Mouse (Mus musculus) heart, postnatal 0 days (tissue): ENCODE measurements around the gene Mrps7. TPM values are rescaled to one million over a fixed set of nuclear protein-coding genes. Genes with fewer than 3 reads are reported as not detected.
A peak's percentile ranks its signal among the peaks of the same experiment; 100 is the strongest.

ENCODE experiments used
- ATAC-seq: fragments of 200-750 bp; cut with Nextera tagmentation; 2 replicates; pipeline ENCODE4 v1.8.0; 2017; ENCODE audit warnings: low read depth, moderate number of reproducible peaks, moderate library complexity; ENCODE audit not compliant: insufficient read depth
- DNase-seq: peaks from one replicate; pipeline ENCODE4 v3.0.0-alpha.2; 2016; ENCODE audit warnings: low spot score
- H3K27ac ChIP-seq: fragments of 300-500 bp; sonication (generic); 2 replicates; pipeline ENCODE4 v1.5.1; 2014; ENCODE audit warnings: low read depth, mild to moderate bottlenecking
- H3K27me3 ChIP-seq: fragments of 300-500 bp; sonication (generic); 2 replicates; pipeline ENCODE4 v1.6.1; 2014; ENCODE audit warnings: low read length, mixed read lengths; ENCODE audit not compliant: control insufficient read depth, insufficient read depth
- H3K36me3 ChIP-seq: fragments of 300-500 bp; sonication (generic); replicated peaks from 2 replicates; pipeline ENCODE4 v1.6.1; 2014; ENCODE audit warnings: low read length, mixed read lengths; ENCODE audit not compliant: control insufficient read depth, insufficient read depth
- H3K4me1 ChIP-seq: fragments of 300-500 bp; sonication (generic); 2 replicates; pipeline ENCODE4 v1.6.1; 2014; ENCODE audit warnings: antibody characterized with exemption; ENCODE audit not compliant: control insufficient read depth, insufficient read depth
- H3K4me2 ChIP-seq: fragments of 300-500 bp; sonication (generic); 2 replicates; pipeline ENCODE4 v1.6.1; 2014; ENCODE audit warnings: low read depth, mild to moderate bottlenecking, low read length, moderate library complexity
- H3K4me3 ChIP-seq: fragments of 300-500 bp; sonication (generic); 2 replicates; pipeline ENCODE4 v1.5.1; 2014; ENCODE audit warnings: low read depth, low read length
- H3K9ac ChIP-seq: fragments of 300-500 bp; sonication (generic); replicated peaks from 2 replicates; pipeline ENCODE4 v1.6.1; 2014; ENCODE audit warnings: low read depth, low read length, mixed read lengths
- H3K9me3 ChIP-seq: fragments of 300-500 bp; sonication (generic); replicated peaks from 2 replicates; pipeline ENCODE4 v1.6.1; 2016; ENCODE audit warnings: low read length; ENCODE audit not compliant: control insufficient read depth
- CTCF ChIP-seq: IDR thresholded peaks from 2 replicates; pipeline ENCODE4 v1.5.1; 2016; ENCODE audit warnings: antibody characterized with exemption, control low read depth, low read depth
- EP300 ChIP-seq: IDR thresholded peaks from 2 replicates; pipeline ENCODE4 v1.6.1; 2016; ENCODE audit warnings: antibody characterized with exemption, low read depth
- WGBS: fragments of 180-500 bp; shearing (Covaris S2); extraction: QIAGEN DNeasy Blood & Tissue Kit; methylation state at CpG from one replicate; pipeline ENCODE4 v1.1.7; 2014; 5-methylcytosine and 5-hydroxymethylcytosine counted together
- polyA plus RNA-seq: library from polyadenylated mRNA; unstranded; fragments of >200 nt; fragmentation: Nextera tagmentation; extraction: Ambion mirVana; gene quantifications from 2 replicates; pipeline ENCODE4 v1.2.1, GENCODE M21; 2015
- total RNA-seq: library from RNA; depleted of rRNA; stranded (reverse); fragments of >200 nt; gene quantifications from 2 replicates; pipeline ENCODE4 v1.2.3, GENCODE M21; 2014; ENCODE audit warnings: low replicate concordance

Gene Mrps7
- total and polyA plus RNA-seq, 2 experiments from 2014 or later = 56.7 to 86.4 TPM

DNA sequence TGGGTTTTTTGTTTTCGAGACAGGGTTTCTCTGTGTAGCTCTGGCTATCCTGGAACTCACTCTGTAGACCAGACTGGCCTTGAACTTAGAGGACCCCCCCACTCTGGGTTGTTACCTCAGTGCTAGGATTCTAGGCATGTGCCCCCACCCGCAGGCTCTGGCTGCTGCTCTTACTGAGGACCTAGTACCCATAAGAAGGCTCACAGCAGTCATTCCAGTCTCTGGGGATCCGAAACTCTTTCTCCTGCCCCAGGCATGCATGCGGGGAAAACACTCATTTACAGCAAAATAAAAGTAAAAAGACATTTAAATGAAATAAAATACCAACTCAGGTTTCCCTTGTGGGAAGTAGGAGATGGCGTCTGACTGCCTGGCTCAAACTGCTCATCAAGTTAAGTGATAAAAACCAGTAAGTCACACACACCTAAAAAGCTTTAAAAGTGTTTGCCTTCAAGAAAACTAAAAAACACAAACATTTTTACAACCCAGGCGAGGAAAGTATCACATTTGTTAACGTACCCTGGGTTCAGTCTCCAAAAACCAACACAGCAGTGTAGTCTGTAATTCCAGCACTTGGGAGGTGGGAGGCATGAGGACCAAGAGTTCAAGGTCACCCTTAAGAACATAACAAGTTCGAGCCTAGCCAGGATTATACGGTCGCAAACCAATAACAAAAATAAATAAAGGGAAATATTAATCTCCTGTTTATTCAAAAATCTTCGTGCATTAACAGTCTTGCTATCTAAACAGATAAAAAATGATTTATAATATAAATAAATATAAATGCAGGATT lies 23.3 kb downstream of the Mrps7 start:
- Histone ChIP-seq H3K4me1 (peaks cover 5% of the 10 kb centered on the region; the same call in 1 of the 2 replicates), H3K36me3 (peaks cover 19% of the 10 kb centered on the region), H3K9ac (peak overlapping the region; percentile 63), H3K27me3 (no peaks in the 10 kb centered on the region), H3K4me2 (peak overlapping the region; percentile 94), H3K27ac (peak overlapping the region; percentile 60), H3K9me3 (no peaks in the 10 kb centered on the region), H3K4me3 (peak overlapping the region; percentile 81)
- no peak for TF ChIP-seq CTCF
- TF ChIP-seq EP300 = no peak
- 50% methylated on average over 11 of the region's 11 CpGs for WGBS
- DNase-seq (no peak), ATAC-seq (no peak)

DNA sequence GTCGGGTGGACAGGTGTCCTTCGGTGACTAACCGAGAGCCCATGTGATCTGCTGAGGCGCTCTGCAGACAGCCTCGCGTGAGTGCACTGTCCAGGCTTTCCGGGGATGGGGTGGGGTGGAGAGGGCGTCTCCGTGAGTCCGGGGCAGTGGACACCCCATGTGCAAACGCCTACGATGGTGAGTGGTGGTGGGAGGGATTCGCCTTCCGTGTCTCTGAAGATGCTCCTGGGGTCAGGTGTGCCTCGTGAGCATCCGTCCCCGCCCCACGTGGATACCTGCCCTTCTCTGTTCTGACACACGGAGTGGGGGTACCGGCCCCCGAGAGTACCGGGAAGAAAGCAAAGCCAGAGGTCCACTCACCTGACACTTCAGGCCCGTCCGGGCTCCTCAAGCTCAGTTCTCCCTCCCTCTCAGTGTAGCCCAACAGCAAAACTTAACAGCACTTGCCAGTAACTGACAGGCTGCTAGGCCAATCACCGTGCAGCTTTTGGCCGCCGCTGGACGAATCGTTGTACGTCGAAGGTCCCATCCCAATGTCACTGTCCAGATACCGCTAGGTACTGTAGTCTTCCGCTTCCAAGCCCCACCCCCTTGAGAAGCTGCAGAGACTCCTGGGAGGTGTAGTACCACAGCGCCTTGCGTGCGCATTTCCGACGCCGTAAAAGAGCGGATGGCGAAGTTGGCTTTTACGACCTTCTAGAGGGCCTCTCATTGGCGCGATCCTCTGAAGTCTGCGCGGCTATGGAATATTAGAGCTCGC lies 24.2 kb downstream of the Mrps7 start, which contains the start of gene Slc25a19:
Gene Slc25a19 (minus strand): TSS at position 591 of the 760 bp plus-strand sequence.
- Histone ChIP-seq H3K9me3 (no peaks in the 10 kb centered on the region), H3K4me3 (peak within 1 kb of the TSS; percentile 81), H3K4me1 (peaks cover 5% of the 10 kb centered on the region; the same call in 1 of the 2 replicates), H3K36me3 (peaks cover 10% of the 10 kb centered on the region), H3K4me2 (peak within 1 kb of the TSS; percentile 94), H3K27ac (peak within 1 kb of the TSS; percentile 60), H3K9ac (peak within 1 kb of the TSS; percentile 63), H3K27me3 (no peaks in the 10 kb centered on the region)
- under 1% methylated on average over 47 of the region's 47 CpGs for WGBS
- ATAC-seq = peak; percentile 99
- TF ChIP-seq EP300 (0 out of 2 replicates have a peak, but pooled peaks have one; percentile 18), CTCF (no peak)
- peak; percentile 100 for DNase-seq

DNA sequence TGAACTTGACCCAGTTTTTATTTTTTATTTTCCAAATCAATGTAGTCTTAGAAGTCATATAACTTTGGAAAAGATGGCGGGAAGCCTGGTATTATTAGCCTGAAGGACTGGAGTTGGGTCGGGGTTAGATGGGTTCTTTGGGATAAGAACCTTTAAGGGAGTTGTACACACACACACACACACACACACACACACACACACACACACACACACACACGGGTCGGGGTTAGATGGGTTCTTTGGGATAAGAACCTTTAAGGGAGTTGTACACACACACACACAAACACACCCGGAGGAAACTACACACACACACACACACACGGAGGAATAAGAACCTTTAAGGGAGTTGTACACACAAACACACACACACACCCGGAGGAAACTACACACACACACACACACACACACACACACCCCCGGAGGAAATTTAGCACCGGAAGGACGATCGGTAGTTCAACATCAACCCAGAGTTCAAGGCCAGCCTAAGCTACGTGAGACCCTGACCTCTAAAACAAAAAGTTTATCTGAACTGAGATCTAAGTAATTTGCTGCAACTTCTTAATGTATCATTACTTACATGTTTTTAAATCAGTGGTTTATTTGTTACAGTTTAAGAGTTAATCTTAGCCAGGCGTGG lies 24.9 kb downstream of the Mrps7 start:
- DNase-seq (no peak), ATAC-seq (no peak)
- Histone ChIP-seq H3K4me1 (peaks cover 5% of the 10 kb centered on the region; the same call in 1 of the 2 replicates), H3K4me3 (peak overlapping the region; percentile 81), H3K36me3 (peaks cover 3% of the 10 kb centered on the region; the same call in 1 of the 2 replicates), H3K27ac (peak overlapping the region; percentile 19; the same call in 1 of the 2 replicates), H3K27me3 (no peaks in the 10 kb centered on the region), H3K9ac (0 out of 2 replicates have a peak overlapping the region, but pooled peaks have one; percentile 34), H3K9me3 (no peaks in the 10 kb centered on the region), H3K4me2 (peak overlapping the region; percentile 53)
- TF ChIP-seq EP300 = 0 out of 2 replicates have a peak, but pooled peaks have one; percentile 6
- TF ChIP-seq CTCF = no peak
- 51% methylated on average over 13 of the region's 13 CpGs for WGBS

DNA sequence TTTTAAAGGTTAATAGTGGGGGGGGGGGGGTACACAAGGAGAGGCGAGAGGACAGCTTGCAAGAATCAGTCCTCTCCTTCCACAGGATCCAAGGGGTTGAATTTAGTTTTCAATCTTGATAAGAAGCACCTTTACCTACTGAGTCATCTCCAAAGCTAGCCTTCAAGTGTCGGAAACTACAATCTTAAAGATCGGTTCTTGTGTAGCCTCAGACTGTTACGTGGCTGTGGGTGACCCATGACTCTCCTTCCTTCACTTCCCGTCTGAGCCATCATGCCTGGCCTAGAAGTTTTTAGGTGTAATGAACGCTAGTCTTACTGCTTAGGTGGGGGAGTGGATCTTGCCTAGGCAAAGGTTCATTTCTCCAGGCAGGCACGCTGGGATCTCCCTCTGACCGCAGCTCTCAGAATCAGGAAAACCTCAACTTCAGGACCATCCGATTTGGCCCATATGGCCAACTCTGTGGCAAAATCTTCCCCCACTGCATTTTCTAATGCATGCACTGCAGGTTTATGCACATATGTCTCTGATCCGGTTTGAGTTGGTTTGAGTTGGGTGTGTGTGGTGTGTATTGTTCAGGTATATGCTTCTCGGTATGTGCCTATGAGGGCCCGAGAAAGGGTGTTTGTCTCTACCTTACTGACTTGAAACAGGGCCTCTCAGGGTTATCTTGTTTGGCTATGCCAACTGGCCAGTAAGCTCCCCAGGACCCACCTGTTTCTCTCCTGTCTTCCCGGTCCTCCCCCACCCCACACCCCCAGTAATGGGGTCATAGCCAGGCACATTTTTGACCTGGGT lies 26.2 kb downstream of the Mrps7 start:
- 79% methylated on average over 13 of the region's 13 CpGs for WGBS
- DNase-seq (no peak), ATAC-seq (no peak)
- Histone ChIP-seq H3K9me3 (no peaks in the 10 kb centered on the region), H3K36me3 (no peaks in the 10 kb centered on the region), H3K4me1 (peaks cover 5% of the 10 kb centered on the region; the same call in 1 of the 2 replicates), H3K9ac (no peak overlapping the region), H3K27me3 (no peaks in the 10 kb centered on the region), H3K4me3 (no peak overlapping the region), H3K4me2 (no peak overlapping the region), H3K27ac (no peak overlapping the region)
- TF ChIP-seq EP300 (no peak), CTCF (no peak)
